Mouse (Mus musculus) heart, postnatal 25 days (tissue): ENCODE measurements around the gene Hmx1. TPM values are rescaled to one million over a fixed set of nuclear protein-coding genes. Genes with fewer than 3 reads are reported as not detected.

Source experiments
- DNase-seq: peaks from one replicate; pipeline ENCODE4 v3.0.0; 2022; ENCODE audit warnings: low spot score
- intact Hi-C: fragments of 180-260 bp; cut with DNase I; formaldehyde crosslinking; loops from one replicate; pipeline ENCODE4 v1.15.1; 2025
- total RNA-seq, 2 experiments: library from RNA; stranded (reverse); gene quantifications; 2 replicates each; pipeline ENCODE4 v1.2.3; 2021

Gene Hmx1
- total RNA-seq, 2 experiments from 2014 or later, result not detected

DNA sequence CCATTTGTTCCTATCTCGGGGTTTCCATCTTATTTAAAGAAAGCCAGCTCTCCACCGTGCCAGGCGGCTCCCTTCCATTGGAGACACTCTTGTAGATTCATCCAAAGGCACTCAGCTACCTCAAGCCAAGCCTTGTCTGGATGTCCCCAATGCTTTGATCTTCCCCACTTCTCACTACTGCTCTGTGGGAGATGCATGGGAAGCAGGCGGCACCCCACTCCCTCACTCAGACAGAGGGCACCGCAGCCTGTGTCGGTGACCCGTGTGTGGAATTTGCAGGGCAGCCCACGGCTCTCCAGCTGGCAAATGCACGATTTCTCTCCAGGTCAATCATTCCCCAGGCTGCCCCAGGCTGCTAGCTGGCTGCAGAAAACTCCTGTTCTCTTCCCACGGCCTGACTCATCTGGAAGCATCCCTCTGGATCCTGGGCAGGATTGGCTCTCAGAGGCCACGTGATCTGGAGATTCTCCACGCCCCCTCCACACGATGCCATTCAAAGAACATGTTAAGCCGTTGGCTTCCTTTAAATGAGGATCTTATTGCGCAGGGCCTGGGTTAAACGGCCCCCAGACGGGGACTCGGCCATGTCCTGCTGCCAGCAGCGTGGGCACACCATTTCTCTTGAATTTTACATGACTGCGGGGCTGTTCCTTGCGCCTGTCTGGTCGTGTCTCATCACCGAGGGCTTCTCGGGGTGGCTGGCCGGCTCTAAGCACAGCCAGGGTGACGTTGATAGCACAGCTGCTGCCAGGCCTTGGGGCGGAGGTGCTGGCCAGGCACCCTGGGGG, 58.9 kb downstream of the Hmx1 start:
- DNase-seq, result peak; percentile 13
- intact Hi-C loops, result no loop called here

Other genes with a start within 250 kb of the Hmx1 start
- under 1 TPM; 0.34 to 0.47 TPM for gene Adra2c, start 110.8 kb upstream of the Hmx1 start, total RNA-seq
- under 1 TPM; 0.94 to 0.98 TPM for gene Cpz, start 136.6 kb downstream of the Hmx1 start, total RNA-seq
- 1 to 10 TPM; 1.8 to 2.6 TPM for gene Trmt44, start 186.0 kb downstream of the Hmx1 start, total RNA-seq
- gene Acox3, start 193.9 kb downstream of the Hmx1 start, total RNA-seq, result 10 to 100 TPM; 23.3 to 27.2 TPM